Mouse (Mus musculus) T-cell, adult 2 months (primary cell): ENCODE measurements around the gene Adamts14.

Experiments
- DNase-seq: peaks from one replicate; pipeline ENCODE4 v3.0.0; 2022; ENCODE audit warnings: low spot score

The Adamts14 gene

GRCm38 (mm10) chr10:61232858-61233567, 40.2 kb downstream of the Adamts14 start:
- peak; percentile 86 for DNase-seq

DNA sequence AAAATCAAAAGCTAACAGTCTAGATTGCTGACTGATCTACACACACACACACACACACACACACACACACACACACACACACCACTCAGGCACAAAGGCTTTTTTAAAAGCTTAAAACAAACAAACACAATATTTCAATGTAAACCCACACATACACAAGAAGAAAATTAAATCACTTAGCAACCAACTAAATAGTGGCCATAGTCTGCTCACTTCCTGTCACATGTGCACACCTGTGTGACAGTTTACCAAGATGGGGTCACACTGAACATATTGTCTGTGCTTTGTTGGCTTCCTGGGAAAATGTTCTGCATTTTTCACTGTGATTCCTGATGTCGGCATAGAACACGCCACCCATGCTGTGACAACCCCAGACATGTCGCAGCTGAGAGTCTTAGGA, 41.5 kb downstream of the Adamts14 start:
- DNase-seq = peak; percentile 17

- DNase-seq = no peak
Measured at GRCm38 (mm10) chr10:61226784-61227396, 46.3 kb downstream of the Adamts14 start.

DNA sequence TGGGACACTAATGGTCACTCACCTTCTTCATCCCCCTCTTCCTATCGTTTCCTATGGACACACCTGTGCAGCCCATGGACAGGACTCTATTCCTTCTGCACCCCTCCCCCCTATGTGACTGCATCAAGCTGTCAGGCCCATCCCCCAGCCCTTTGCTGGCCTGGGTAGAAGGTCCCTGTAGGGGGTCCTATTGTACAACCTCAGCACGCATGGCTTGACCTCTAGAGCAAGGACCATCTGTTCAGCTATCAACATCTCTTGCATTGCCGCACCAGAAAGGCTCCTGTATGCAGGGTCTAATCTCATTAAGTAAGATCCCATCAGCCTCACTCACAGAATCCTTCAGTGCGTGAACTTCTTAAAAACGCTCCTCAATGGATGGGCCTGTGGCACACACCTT, 47.5 kb downstream of the Adamts14 start:
- no peak for DNase-seq

DNA sequence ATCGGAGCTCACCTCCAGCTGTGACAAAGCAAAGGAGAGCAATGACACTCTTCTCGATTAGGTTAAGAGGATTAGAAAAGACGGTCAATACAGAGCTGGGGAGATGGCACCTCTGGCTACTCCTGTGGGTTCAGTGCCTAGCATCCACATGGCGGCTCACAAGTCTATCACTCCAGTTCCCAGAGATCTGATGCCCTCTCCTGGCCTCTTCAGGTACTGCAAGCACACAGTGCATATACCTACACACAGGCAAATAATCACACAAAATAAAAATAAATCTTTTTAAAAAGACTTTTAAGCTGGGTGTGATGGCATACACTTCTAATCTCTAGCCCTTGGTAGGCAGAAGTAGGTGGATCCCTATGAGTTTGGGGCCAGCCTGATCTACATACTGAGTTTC, 53.9 kb downstream of the Adamts14 start:
- DNase-seq = no peak

DNA sequence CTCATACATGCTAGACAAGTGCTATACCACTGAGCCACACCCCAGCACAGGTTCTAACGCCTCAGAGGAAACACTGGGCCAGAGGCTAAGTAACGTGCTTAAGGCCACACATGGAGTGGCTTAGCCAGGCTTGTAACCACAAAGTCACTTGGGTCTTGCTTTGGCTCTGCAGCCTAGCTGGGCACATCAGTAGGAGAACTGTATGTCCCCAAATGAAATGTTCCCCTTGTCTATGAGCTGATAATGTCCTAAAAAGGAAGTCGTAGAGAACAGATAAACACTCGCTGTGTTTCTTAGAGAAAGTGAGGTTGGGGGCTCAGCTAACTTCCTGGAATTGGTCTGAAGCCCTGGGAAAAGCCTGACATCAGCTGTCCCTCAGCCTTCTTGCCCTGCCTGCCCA, 57.1 kb downstream of the Adamts14 start:
- DNase-seq = no peak

DNA sequence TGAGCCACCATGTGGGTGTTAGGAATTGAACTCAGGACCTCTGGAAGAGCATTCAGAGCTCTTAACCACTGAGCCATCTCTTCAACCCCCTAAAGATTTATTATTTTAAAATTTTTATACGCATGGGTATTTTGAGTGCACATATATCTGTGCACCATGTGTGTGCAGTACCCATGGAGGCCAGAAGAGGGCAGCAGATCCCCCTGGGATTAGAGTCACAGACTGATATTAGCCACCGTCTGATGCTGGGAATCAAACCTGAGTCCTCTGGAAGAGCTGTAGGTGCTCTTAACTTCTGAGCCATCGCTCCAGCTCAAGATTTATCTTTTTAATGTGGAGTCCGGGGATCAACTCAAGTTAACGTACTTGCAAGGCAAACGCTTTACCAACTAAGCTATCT, 57.6 kb downstream of the Adamts14 start:
- no peak for DNase-seq

DNA sequence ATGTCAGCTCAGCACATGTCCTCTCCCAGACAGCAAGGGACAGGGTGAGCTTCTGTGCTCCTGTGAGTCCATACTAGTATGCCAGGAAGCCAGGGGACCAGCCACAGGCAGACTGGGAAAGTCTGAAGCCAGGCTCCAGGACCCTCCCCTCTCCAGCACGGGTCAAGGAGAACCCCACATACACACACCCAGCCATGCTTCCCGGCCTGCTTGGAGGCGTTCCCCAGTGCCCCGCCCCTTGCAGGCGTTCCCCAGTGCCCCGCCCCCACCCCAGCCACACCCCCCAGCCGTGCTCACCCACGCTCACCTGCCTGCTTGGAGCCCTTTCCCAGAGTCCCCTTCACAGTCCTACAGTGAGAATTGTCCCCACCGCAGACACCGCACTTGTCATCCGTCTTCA, 60.4 kb downstream of the Adamts14 start:
- DNase-seq = no peak

GRCm38 (mm10) chr10:61211743-61212142, 61.5 kb downstream of the Adamts14 start:
- DNase-seq = peak; percentile 42

- no peak for DNase-seq
Measured at GRCm38 (mm10) chr10:61211105-61211504, 62.1 kb downstream of the Adamts14 start.

DNA sequence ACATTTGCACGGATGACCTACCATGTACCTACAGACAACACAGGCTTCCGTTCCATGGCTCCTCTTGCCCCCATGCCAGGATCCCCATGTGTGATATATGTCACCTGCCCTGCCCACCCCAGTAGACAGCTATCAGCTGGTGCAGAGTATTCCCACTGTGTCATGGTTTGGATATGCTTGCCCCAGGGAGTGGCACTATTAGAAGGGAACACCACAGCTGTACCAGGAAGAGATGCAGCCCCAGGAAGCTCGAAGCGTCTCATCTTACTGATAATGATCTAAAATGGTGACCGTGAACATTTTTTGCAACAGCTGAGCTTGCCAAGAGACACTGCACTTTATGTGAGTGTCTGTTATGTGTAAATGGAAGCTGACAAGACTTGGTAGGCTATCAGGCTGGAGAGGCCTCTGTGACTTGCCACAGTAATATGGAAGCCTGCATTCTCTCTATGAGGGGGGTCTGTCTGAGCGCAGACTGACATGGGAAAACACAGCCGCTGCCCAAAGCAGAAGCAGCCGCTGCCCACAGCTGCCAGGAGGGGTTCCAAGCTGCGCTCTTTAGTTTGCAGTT, 65.0 kb downstream of the Adamts14 start:
- DNase-seq = no peak

- DNase-seq = no peak
Measured at GRCm38 (mm10) chr10:61203930-61204329, 69.3 kb downstream of the Adamts14 start.

DNA sequence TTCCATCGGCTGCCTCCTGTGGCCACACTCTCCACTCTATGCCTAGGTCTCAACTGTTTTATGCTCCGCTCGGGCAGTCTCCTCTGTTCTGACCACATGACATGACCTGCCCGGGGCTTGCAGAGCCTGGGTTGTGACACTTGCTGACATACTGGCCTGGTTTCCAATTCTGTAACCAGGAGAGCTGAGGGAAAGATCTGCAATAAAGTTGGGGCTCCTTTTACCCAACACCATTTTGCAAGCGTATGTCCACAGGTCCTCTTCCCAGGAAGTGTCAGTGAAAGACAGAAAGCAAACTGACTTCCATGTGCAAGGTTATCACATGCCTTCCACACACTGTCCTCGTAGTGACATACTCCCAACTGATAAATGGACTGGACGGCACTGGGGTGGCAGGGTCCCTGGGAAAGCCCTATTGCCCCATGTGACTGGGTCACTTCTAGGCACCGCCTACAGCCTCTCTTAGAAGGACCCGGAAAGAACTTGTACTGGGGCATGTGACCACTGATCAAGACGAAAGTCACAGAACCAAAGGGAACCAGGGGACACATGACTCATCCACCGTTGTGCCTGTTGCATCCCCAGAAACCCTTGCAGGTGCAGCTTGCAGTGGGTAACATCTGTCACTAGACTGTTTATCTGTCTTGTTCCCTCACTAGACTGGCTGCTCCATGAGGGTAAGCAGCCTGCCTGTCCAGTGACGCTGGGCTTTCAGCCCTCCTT, 71.5 kb downstream of the Adamts14 start:
- DNase-seq = no peak

- DNase-seq = no peak
Measured at GRCm38 (mm10) chr10:61200998-61201397, 72.2 kb downstream of the Adamts14 start.

- DNase-seq = no peak
Measured at GRCm38 (mm10) chr10:61200232-61200820, 72.9 kb downstream of the Adamts14 start.

- peak; percentile 68 for DNase-seq
Measured at GRCm38 (mm10) chr10:61199566-61200213, 73.5 kb downstream of the Adamts14 start.

DNA sequence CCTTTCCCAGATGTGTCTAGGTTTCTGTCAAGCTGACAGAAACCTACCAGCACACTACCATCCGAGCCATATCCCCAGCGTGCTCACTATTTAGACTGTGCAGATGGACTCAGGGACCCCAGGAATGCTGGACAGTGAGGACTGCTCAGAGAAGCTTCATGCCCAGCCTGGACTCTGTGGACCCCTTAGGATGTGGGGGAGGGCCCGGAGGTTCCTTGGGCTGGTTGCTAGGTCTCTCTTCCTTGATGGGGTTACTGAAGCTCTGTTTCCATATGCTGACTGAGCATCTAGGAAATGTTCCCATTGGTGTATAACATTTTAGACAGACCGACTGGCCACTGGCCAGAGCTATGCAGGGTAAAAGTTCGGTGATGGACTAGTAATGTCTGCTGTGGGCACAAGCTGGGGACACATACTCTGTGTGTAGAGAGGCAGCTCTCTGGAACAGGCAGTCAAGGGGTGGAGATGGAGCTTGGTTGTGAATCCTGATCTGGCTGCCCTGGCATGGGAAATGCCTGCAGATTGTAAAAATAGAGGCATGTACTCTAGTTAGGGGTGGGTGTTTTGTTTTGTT, 77.4 kb downstream of the Adamts14 start:
- DNase-seq = no peak

- DNase-seq = no peak
Measured at GRCm38 (mm10) chr10:61195216-61195615, 78.0 kb downstream of the Adamts14 start.

DNA sequence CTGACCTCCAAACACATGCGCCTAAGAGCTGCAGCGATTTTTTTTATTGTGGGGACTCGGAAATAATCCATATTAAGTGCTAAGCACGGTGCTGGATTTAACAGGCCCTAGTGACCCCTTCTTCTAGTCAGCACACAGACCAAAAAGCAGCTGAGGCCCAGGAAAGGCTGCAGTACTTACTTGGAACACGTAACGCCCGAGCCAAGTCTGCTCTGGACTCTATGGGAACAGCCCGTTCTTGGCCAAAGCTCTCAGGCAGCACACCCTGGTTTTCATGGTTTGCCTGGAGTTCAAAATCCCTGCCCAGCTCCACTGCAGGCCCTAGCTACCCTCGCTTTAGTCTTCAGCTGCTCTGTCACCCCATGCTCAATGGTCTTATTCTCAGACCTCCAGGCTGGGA, 78.6 kb downstream of the Adamts14 start:
- no peak for DNase-seq

DNA sequence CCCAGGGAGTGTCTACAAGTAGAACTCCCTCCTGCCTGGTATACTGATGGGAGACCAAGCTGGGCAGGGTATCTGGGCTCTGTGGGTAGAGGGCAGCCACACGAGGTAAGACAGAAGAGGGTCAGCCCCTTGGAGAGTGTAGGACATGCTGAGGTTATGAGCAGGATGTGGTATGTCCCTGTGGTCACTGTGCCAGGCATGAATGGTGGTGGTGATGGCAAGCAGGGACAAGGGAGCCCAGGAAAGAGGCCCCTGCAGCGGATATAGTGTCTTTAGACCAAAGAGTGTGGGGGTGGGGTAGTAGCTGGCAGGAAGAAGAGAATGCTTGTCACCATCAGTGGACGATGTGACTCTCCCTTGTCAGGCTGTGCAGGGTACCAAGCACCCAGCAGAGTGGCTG, 85.2 kb downstream of the Adamts14 start:
- no peak for DNase-seq

DNA sequence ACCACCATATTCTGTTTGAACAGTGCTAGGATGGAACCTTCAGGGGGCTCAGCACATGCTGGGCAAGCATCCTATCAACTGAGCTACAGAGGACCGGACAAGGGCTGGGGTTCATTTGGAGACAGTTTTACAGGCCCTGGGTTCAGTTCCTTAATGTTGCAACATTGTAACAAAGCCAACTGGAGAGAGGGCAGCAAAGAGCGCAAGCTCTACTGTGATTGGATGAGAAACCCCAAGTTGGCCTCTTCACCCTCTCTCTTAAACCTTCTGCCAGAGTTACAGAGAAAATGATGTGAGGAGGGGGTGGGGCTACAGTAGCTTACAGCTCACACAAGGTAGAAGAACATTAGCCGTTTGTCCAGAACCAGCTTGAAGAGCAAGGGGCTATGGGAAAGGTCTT, 86.2 kb downstream of the Adamts14 start:
- DNase-seq = no peak

DNA sequence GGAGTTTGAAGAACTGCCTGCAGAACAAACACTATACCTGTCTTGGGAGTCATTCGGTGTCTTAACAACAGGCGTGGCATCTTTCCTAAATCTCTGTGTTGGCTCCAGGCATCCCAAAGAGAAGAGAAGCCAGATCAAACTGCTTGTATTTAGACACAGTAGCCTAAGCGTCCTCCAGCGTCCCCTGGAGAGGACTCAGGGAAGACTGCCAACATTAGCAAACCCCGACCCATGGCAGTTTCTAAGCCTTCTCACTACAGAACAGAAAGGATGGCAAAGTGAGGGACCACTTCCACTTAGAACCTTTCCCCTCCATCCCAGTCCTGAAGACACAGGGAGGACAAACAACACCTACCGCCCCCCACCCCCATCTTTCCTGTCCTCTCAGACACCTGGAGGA, 93.3 kb downstream of the Adamts14 start:
- no peak for DNase-seq
